Mouse (Mus musculus): ENCODE data around the gene Elfn2. TPM values are rescaled to one million over a fixed set of nuclear protein-coding genes. Genes with fewer than 3 reads are reported as not detected.
A peak's percentile ranks its signal among the peaks of the same experiment; 100 is the strongest.

Elfn2 gene
- polyA plus RNA-seq, 1 experiment = 22.5 TPM

DNA sequence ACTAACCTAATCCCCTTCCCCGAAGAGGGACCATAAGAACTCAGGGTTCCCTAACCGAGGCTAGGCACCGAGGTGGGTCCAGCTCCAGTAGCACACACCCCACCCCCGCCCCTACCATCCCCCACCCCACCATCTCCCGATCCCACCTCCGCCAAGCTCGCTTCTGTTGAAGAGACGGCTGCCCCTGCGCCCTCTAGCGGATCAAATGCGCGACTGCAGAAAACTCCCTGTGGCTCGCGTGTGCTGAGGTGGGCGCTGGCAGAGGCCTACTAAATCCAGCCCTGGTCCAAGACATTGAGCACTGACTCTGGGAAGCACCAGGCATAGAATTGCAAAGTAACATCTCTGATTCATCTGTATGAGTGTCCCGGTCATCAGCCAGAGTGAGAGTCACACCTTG, 1.5 kb upstream of the Elfn2 start:
- TF ChIP-seq CTCF (IDR thresholded peaks at IDR 0.05; ENCODE audit: borderline replicate concordance, extremely low read depth, insufficient read depth, insufficient read length) = peak; percentile 92
- no peak for TF ChIP-seq POLR2A (IDR thresholded peaks at IDR 0.05; ENCODE audit: borderline replicate concordance, extremely low read depth, insufficient read depth, insufficient read length, poor library complexity, severe bottlenecking)
- peak; percentile 85 for DNase-seq (ENCODE audit: low read depth)

DNA sequence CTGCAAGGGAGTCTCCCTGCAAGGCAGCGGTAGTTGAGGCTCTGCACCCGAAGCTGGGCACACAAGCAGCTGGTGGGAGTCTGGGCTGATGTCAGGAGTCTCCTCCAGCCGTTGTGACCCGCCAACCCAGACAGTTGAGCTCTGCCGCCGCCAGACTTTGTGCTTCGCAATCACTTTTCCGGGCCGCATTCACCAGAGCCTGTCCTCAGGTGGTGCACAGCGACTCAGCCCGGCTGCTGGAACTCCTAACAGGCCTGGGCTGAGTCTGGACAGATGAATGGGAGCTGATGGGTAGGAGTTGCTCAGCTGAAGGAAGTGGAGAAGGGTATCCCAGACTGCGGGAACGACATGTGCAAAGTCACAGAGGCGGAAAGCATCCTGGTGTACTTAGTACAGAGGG, 845 bp upstream of the Elfn2 start:
- TF ChIP-seq POLR2A (IDR thresholded peaks at IDR 0.05; ENCODE audit: borderline replicate concordance, extremely low read depth, insufficient read depth, insufficient read length, poor library complexity, severe bottlenecking) (no peak), CTCF (IDR thresholded peaks at IDR 0.05; ENCODE audit: borderline replicate concordance, extremely low read depth, insufficient read depth, insufficient read length) (no peak)

DNA sequence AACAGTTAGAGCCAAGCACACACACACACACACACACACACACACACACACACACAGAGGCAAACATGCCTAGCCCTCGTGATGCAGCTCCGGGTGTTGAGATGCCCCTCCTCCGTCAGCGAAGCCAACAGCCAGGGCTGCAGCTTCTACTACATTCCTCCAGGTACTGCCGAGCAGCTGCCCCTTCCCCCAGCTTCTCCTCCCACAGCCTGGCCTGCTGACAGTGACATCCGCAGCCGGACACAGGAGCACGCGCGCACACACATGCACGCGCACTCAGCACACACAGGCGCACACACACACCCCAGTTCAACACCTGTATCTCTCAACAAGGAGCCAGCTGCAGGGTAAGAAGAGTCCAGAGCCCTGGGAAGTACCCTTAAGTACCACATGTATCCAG, 1.6 kb downstream of the Elfn2 start:
- TF ChIP-seq CTCF (IDR thresholded peaks at IDR 0.05; ENCODE audit: borderline replicate concordance, extremely low read depth, insufficient read depth, insufficient read length) = no peak
- TF ChIP-seq POLR2A (IDR thresholded peaks at IDR 0.05; ENCODE audit: borderline replicate concordance, extremely low read depth, insufficient read depth, insufficient read length, poor library complexity, severe bottlenecking) = no peak
- no peak for DNase-seq (ENCODE audit: low read depth)

More for the DNA sequence above, 845 bp upstream of the Elfn2 start:
- no peak for DNase-seq (ENCODE audit: low read depth)

- DNase-seq (ENCODE audit: low read depth) = no peak
Measured at GRCm38 (mm10) chr15:78715856-78716255, 2.7 kb downstream of the Elfn2 start.

DNA sequence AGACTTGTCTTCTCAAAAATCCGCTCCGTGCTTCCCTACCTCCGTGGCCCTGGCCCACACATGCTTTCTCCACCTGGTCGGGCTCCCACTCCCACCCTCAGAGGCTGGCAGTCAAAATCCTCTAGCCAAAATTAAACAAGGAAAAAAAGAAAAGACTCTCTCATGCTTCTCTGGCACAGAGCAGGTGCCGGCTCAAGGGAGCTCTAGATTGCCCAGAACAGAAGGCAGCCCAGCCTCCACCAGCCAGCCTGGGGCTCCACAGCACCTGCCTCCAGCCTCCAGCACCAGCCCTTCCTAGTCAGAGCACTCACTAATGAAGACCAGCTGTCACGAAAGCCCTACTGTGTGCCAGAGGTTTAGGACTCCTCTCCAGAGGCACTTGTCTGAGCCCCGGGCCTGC, 4.8 kb downstream of the Elfn2 start:
- no peak for TF ChIP-seq POLR2A (IDR thresholded peaks at IDR 0.05; ENCODE audit: borderline replicate concordance, extremely low read depth, insufficient read depth, insufficient read length, poor library complexity, severe bottlenecking)
- TF ChIP-seq CTCF (IDR thresholded peaks at IDR 0.05; ENCODE audit: borderline replicate concordance, extremely low read depth, insufficient read depth, insufficient read length) = no peak
- DNase-seq (ENCODE audit: low read depth) = peak; percentile 62

More at GRCm38 (mm10) chr15:78715856-78716255, 2.7 kb downstream of the Elfn2 start:
- TF ChIP-seq POLR2A (IDR thresholded peaks at IDR 0.05; ENCODE audit: borderline replicate concordance, extremely low read depth, insufficient read depth, insufficient read length, poor library complexity, severe bottlenecking) (no peak), CTCF (IDR thresholded peaks at IDR 0.05; ENCODE audit: borderline replicate concordance, extremely low read depth, insufficient read depth, insufficient read length) (no peak)

GRCm38 (mm10) chr15:78712335-78713258, 6.0 kb downstream of the Elfn2 start:
- DNase-seq (ENCODE audit: low read depth) = peak; percentile 59
- TF ChIP-seq CTCF (IDR thresholded peaks at IDR 0.05; ENCODE audit: borderline replicate concordance, extremely low read depth, insufficient read depth, insufficient read length) (peak; percentile 8; the same call in 1 of the 2 replicates), POLR2A (IDR thresholded peaks at IDR 0.05; ENCODE audit: borderline replicate concordance, extremely low read depth, insufficient read depth, insufficient read length, poor library complexity, severe bottlenecking) (no peak)

GRCm38 (mm10) chr15:78711935-78712334, 6.6 kb downstream of the Elfn2 start:
- DNase-seq (ENCODE audit: low read depth) = no peak
- no peak for TF ChIP-seq POLR2A (IDR thresholded peaks at IDR 0.05; ENCODE audit: borderline replicate concordance, extremely low read depth, insufficient read depth, insufficient read length, poor library complexity, severe bottlenecking)
- no peak for TF ChIP-seq CTCF (IDR thresholded peaks at IDR 0.05; ENCODE audit: borderline replicate concordance, extremely low read depth, insufficient read depth, insufficient read length)

DNA sequence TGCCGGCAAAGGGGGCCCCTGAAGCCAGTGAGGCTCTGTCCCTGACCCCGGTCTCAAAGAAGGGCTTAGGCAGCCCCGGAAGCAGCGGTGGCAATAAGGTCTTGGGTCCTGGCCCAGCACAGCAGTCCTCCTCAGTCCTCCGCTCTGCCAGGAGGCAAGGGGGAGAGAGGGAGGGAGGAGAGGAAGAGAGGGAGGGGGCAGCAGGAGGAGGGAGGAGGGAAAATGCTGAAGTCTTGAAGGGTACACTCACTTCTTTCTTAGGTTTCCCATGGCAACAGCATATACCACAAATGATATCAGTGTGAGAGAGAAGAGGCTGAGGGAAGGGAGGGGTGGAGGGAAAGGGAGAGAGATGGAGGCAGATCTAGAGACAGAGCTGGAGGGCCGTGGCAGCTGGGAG, 7.9 kb downstream of the Elfn2 start:
- no peak for TF ChIP-seq POLR2A (IDR thresholded peaks at IDR 0.05; ENCODE audit: borderline replicate concordance, extremely low read depth, insufficient read depth, insufficient read length, poor library complexity, severe bottlenecking)
- no peak for TF ChIP-seq CTCF (IDR thresholded peaks at IDR 0.05; ENCODE audit: borderline replicate concordance, extremely low read depth, insufficient read depth, insufficient read length)
- DNase-seq (ENCODE audit: low read depth) = peak; percentile 90

DNA sequence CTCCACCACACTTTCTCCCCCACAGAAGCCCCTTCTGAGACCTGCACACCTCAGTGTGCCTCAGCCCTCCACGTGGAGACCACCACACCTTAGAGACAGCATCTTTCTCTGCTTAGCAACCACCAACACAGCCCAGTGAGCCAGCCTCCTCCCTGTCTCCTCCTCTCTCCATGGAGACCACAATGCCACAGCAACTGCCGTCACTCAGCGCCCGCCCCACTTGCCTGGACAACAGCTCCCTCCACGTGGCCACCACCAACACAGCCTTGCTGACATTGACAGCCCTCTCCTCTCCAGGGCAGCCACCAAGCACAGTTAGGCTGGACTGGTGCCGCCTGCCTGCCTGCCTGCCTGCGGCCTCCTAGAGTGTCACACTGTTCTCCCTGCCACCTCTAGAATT, 8.8 kb downstream of the Elfn2 start:
- no peak for TF ChIP-seq POLR2A (IDR thresholded peaks at IDR 0.05; ENCODE audit: borderline replicate concordance, extremely low read depth, insufficient read depth, insufficient read length, poor library complexity, severe bottlenecking)
- TF ChIP-seq CTCF (IDR thresholded peaks at IDR 0.05; ENCODE audit: borderline replicate concordance, extremely low read depth, insufficient read depth, insufficient read length) = no peak

DNA sequence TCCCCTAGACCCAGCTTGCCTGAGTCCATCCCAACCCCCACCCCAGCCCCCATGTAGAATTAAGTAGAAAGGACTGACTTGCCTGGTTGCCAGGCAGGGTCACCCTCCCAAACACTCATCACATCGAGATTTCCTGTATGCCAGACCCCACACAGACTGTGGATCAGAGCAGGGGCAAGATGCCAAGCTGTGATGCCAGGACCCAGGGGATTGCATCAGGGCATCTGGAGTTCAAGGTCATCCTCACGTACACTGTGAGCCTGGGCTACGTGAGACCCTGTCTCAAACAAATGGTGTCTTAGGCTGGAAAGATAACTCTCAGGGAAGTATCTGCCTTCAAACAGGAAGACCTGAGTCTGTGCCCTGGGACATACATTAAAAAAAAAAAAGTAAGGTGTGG, 11.9 kb downstream of the Elfn2 start:
- DNase-seq (ENCODE audit: low read depth) = no peak
- TF ChIP-seq POLR2A (IDR thresholded peaks at IDR 0.05; ENCODE audit: borderline replicate concordance, extremely low read depth, insufficient read depth, insufficient read length, poor library complexity, severe bottlenecking) (no peak), CTCF (IDR thresholded peaks at IDR 0.05; ENCODE audit: borderline replicate concordance, extremely low read depth, insufficient read depth, insufficient read length) (no peak)

More for the DNA sequence above, 8.8 kb downstream of the Elfn2 start:
- DNase-seq (ENCODE audit: low read depth) = peak; percentile 86

DNA sequence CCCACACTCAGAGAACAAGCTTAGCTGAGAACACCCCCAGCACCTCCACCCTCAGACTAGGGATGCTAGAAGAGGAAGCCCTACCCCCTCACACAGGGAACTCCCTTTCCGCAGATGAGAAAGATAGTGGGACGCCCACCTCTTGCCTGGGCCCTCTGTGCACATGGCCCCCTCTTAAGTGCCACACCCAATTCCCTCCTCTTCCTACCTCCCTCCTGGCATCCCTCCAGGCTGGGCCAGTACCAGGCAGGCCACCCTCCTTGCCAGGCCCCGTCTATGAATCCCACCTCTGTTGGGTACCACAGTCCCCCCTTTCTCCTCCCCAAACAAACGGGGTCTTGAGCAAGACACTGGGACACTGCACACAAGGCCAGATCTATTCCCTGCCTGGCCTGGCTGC, 13.7 kb downstream of the Elfn2 start:
- TF ChIP-seq CTCF (IDR thresholded peaks at IDR 0.05; ENCODE audit: borderline replicate concordance, extremely low read depth, insufficient read depth, insufficient read length) (no peak), POLR2A (IDR thresholded peaks at IDR 0.05; ENCODE audit: borderline replicate concordance, extremely low read depth, insufficient read depth, insufficient read length, poor library complexity, severe bottlenecking) (no peak)
- no peak for DNase-seq (ENCODE audit: low read depth)

- TF ChIP-seq POLR2A (IDR thresholded peaks at IDR 0.05; ENCODE audit: borderline replicate concordance, extremely low read depth, insufficient read depth, insufficient read length, poor library complexity, severe bottlenecking) (no peak), CTCF (IDR thresholded peaks at IDR 0.05; ENCODE audit: borderline replicate concordance, extremely low read depth, insufficient read depth, insufficient read length) (no peak)
- no peak for DNase-seq (ENCODE audit: low read depth)
Measured at GRCm38 (mm10) chr15:78704007-78704406, 14.6 kb downstream of the Elfn2 start.

Data from brain, embryonic 14.5 days (tissue).